Comparison of ENCODE assay signal across 10 mouse cellular contexts in genomic region chr10:20769557-20770417, GRCm38 (mm10). TPM values are rescaled to one million over a fixed set of nuclear protein-coding genes. Genes with fewer than 3 reads are reported as not detected.
A peak's percentile ranks its signal among the peaks of the same experiment; 100 is the strongest.
DNase-seq lines count a peak whose midpoint lies in the region; ATAC-seq and TF ChIP-seq lines count a peak whose summit lies in the region.
"Had no signal": no experiment of that assay in that cellular context is flagged by ENCODE, and none has a peak within 500 bp of the region (broad histone marks: within the 10 kb centered on the region; RNA-seq: fewer than 3 reads in every experiment).

No protein-coding gene starts in this region.

- no peak overlapping the region for H3K9ac ChIP-seq in kidney, embryonic 16.5 days (replicated peaks; ENCODE audit: low read length)
- H3K9ac ChIP-seq in hindbrain, embryonic 14.5 days = no peak overlapping the region

- no peak overlapping the region for H3K4me2 ChIP-seq in kidney, embryonic 16.5 days (replicated peaks; ENCODE audit: low read depth, low read length)
- H3K4me2 ChIP-seq in hindbrain, embryonic 14.5 days (replicated peaks) = no peak overlapping the region

- intact Hi-C loops in left cerebral cortex, postnatal 14 days (cut with DNase I) = no loop called here

- peak; percentile 42 for DNase-seq in kidney, adult 2 months
- DNase-seq in R1 (ENCODE audit: low read depth, low spot score) = peak; percentile 59
- DNase-seq in hindbrain, embryonic 14.5 days (ENCODE audit: low spot score) = peak; percentile 35
- DNase-seq in left cerebral cortex, postnatal 14 days (ENCODE audit: low spot score in 2 of 2) = no peak
- DNase-seq: heart, postnatal 36 days; left cerebral cortex, postnatal 4 days had no signal

- no peaks in the 10 kb centered on the region for H3K36me3 ChIP-seq in kidney, adult 2 months (ENCODE audit: control insufficient read depth, insufficient read depth, low read length)
- no peaks in the 10 kb centered on the region for H3K36me3 ChIP-seq in kidney, embryonic 16.5 days (ENCODE audit: insufficient read depth, low read length)
- H3K36me3 ChIP-seq in hindbrain, embryonic 14.5 days (replicated peaks; ENCODE audit: control insufficient read depth, insufficient read depth) = no peaks in the 10 kb centered on the region

- TF ChIP-seq CTCF in kidney, adult 2 months (conservative IDR thresholded peaks at IDR 0.05; ENCODE audit: insufficient read depth, insufficient read length, low read depth, low read length) = no peak

- no peak overlapping the region for H3K4me3 ChIP-seq in kidney, adult 2 months (ENCODE audit: insufficient read depth, low read depth, low read length)
- no peak overlapping the region for H3K4me3 ChIP-seq in kidney, embryonic 16.5 days (ENCODE audit: low read length)
- H3K4me3 ChIP-seq in hindbrain, embryonic 14.5 days (replicated peaks; ENCODE audit: low read length) = no peak overlapping the region

- 70% methylated on average over 7 of the region's 7 CpGs for WGBS in kidney, adult 2 months
- 72% methylated on average over 7 of the region's 7 CpGs for WGBS in kidney, embryonic 16.5 days
- 58% methylated on average over 7 of the region's 7 CpGs for WGBS in hindbrain, embryonic 14.5 days

- ATAC-seq in kidney, embryonic 16.5 days (ENCODE audit: low FRiP score, low TSS enrichment) = no peak
- peak; percentile 71 for ATAC-seq in hindbrain, embryonic 14.5 days (ENCODE audit: low FRiP score)
- ATAC-seq in megakaryocyte progenitor cell, adult 5-6 weeks (replicated peaks; ENCODE audit: poor library complexity) = peak; percentile 37; the same call in 1 of the 2 replicates
- no peak for ATAC-seq in erythroid progenitor cell, adult 5-6 weeks (replicated peaks; ENCODE audit: low FRiP score, poor library complexity, severe bottlenecking)
- ATAC-seq in erythroblast, adult 5-6 weeks (replicated peaks; ENCODE audit: low FRiP score, poor library complexity, severe bottlenecking) = no peak

- no peaks in the 10 kb centered on the region for H3K9me3 ChIP-seq in kidney, embryonic 16.5 days (ENCODE audit: low read length)
- H3K9me3 ChIP-seq in hindbrain, embryonic 14.5 days (ENCODE audit: control insufficient read depth, low read length) = no peaks in the 10 kb centered on the region

- H3K4me1 ChIP-seq in kidney, adult 2 months (ENCODE audit: control insufficient read depth, insufficient read depth, low read length) = no peaks in the 10 kb centered on the region
- H3K4me1 ChIP-seq in kidney, embryonic 16.5 days (ENCODE audit: insufficient read depth, low read length) = no peaks in the 10 kb centered on the region
- no peaks in the 10 kb centered on the region for H3K4me1 ChIP-seq in hindbrain, embryonic 14.5 days (replicated peaks; ENCODE audit: control insufficient read depth, insufficient read depth, low read length)

- no peak overlapping the region for H3K27ac ChIP-seq in kidney, adult 2 months (ENCODE audit: insufficient read depth, low read depth, low read length)
- no peak overlapping the region for H3K27ac ChIP-seq in kidney, embryonic 16.5 days (ENCODE audit: low read length)
- H3K27ac ChIP-seq in hindbrain, embryonic 14.5 days = no peak overlapping the region

- H3K27me3 ChIP-seq in kidney, adult 2 months (replicated peaks; ENCODE audit: control insufficient read depth, insufficient read depth, low read length) = no peaks in the 10 kb centered on the region
- no peaks in the 10 kb centered on the region for H3K27me3 ChIP-seq in kidney, embryonic 16.5 days (ENCODE audit: insufficient read depth, low read length)
- no peaks in the 10 kb centered on the region for H3K27me3 ChIP-seq in hindbrain, embryonic 14.5 days (ENCODE audit: control insufficient read depth, insufficient read depth, low read length)

- no peak for TF ChIP-seq POLR2A in kidney, adult 2 months (IDR thresholded peaks at IDR 0.05; ENCODE audit: low read depth, low read length)

RNA-seq across cellular contexts. Expression of gene Pde7b, which starts 44.9 kb away (rescaled TPM):
- polyA plus RNA-seq in kidney, adult 2 months (2012; rRNA removed) = 9.0 and 9.5 TPM in 2 replicates
- 2.4 and 5.3 TPM in 2 replicates for polyA plus RNA-seq in kidney, embryonic 16.5 days (2015; fragmentation: Nextera tagmentation; extraction: Ambion mirVana)
- polyA plus RNA-seq in hindbrain, embryonic 14.5 days (2014; fragmentation: Nextera tagmentation; extraction: Ambion mirVana) = 3.5 and 3.9 TPM in 2 replicates
- total RNA-seq in megakaryocyte progenitor cell, adult 5-6 weeks (2015) = 1.9 and 2.2 TPM in 2 replicates
- total RNA-seq in megakaryocyte progenitor cell, adult 5-6 weeks (2017) = 1.9 and 2.2 TPM in 2 replicates
- total RNA-seq in erythroid progenitor cell, adult 5-6 weeks (2015; ENCODE audit: low replicate concordance) = 2.2 TPM in 1 of 2 replicates, not detected in the other
- total RNA-seq in erythroid progenitor cell, adult 5-6 weeks (2017; ENCODE audit: low replicate concordance) = 1.4 TPM in 1 of 2 replicates, not detected in the other
- 3.8 TPM in 1 of 2 replicates, not detected in the other for total RNA-seq in erythroblast, adult 5-6 weeks (2015; ENCODE audit: low replicate concordance)
- 0.84 TPM in 1 of 2 replicates, not detected in the other for total RNA-seq in erythroblast, adult 5-6 weeks (2017; ENCODE audit: low replicate concordance)
- 10 to 100 TPM; 28.2 to 30.4 TPM for total RNA-seq in left cerebral cortex, postnatal 14 days (2021)

Comparison
In these comparisons a context has a peak if more than half of its experiments do, and no peak if none do; other contexts are left out.
1. DNase-seq: peak in kidney, adult 2 months (single experiment), R1 (single experiment) and hindbrain, embryonic 14.5 days (single experiment); none in left cerebral cortex, postnatal 14 days (0 of 2).
2. ATAC-seq: peak in hindbrain, embryonic 14.5 days (single experiment) and megakaryocyte progenitor cell, adult 5-6 weeks (single experiment); none in kidney, embryonic 16.5 days (single experiment), erythroid progenitor cell, adult 5-6 weeks (single experiment) and erythroblast, adult 5-6 weeks (single experiment).
3. RNA of gene Pde7b, which starts 44.9 kb away (total RNA-seq): 28.2 to 30.4 TPM in left cerebral cortex, postnatal 14 days; 1.9 to 2.2 TPM in megakaryocyte progenitor cell, adult 5-6 weeks, 1.4 to 2.2 TPM in erythroid progenitor cell, adult 5-6 weeks and 0.84 to 3.8 TPM in erythroblast, adult 5-6 weeks; every median in the first group is over 4 times any median in the second.